Mouse (Mus musculus) embryonic facial prominence, embryonic 14.5 days (tissue): ENCODE results near the gene 4930432K21Rik. TPM values are rescaled to one million over a fixed set of nuclear protein-coding genes. Genes with fewer than 3 reads are reported as not detected.

ENCODE experiments used
- ATAC-seq: fragments of 200-750 bp; cut with Nextera tagmentation; 2 replicates; pipeline ENCODE4 v1.8.0; 2017; ENCODE audit warnings: low read depth, moderate number of reproducible peaks, moderate TSS enrichment
- DNase-seq: peaks from one replicate; pipeline ENCODE4 v3.0.0-alpha.2; 2015; ENCODE audit warnings: low spot score
- H3K27ac ChIP-seq: fragments of 300-500 bp; sonication (generic); replicated peaks from 2 replicates; pipeline ENCODE4 v1.5.1; 2014; ENCODE audit warnings: low read depth, mild to moderate bottlenecking, low read length, moderate library complexity
- H3K27me3 ChIP-seq: fragments of 300-500 bp; sonication (generic); replicated peaks from 2 replicates; pipeline ENCODE4 v1.6.1; 2014; ENCODE audit warnings: low read length; ENCODE audit not compliant: control insufficient read depth, insufficient read depth
- H3K36me3 ChIP-seq: fragments of 300-500 bp; sonication (generic); 2 replicates; pipeline ENCODE4 v1.6.1; 2014; ENCODE audit warnings: low read length, mixed read lengths; ENCODE audit not compliant: control insufficient read depth, insufficient read depth
- H3K4me1 ChIP-seq: fragments of 300-500 bp; sonication (generic); 2 replicates; pipeline ENCODE4 v1.6.1; 2014; ENCODE audit warnings: antibody characterized with exemption, low read length; ENCODE audit not compliant: control insufficient read depth, insufficient read depth
- H3K4me2 ChIP-seq: fragments of 300-500 bp; sonication (generic); 2 replicates; pipeline ENCODE4 v1.6.1; 2014; ENCODE audit warnings: low read depth, mild to moderate bottlenecking, low read length, moderate library complexity, mixed read lengths
- H3K4me3 ChIP-seq: fragments of 300-500 bp; sonication (generic); 2 replicates; pipeline ENCODE4 v1.5.1; 2014; ENCODE audit warnings: low read depth, mild to moderate bottlenecking, low read length
- H3K9ac ChIP-seq: fragments of 300-500 bp; sonication (generic); 2 replicates; pipeline ENCODE4 v1.6.1; 2014; ENCODE audit warnings: low read depth, mild to moderate bottlenecking, low read length, moderate library complexity, mixed read lengths
- H3K9me3 ChIP-seq: fragments of 300-500 bp; sonication (generic); 2 replicates; pipeline ENCODE4 v1.6.1; 2016; ENCODE audit warnings: low read length; ENCODE audit not compliant: control insufficient read depth
- WGBS: fragments of 180-500 bp; shearing (Covaris S2); extraction: QIAGEN DNeasy Blood & Tissue Kit; methylation state at CpG from one replicate; pipeline ENCODE4 v1.1.7; 2014; 5-methylcytosine and 5-hydroxymethylcytosine counted together
- polyA plus RNA-seq: library from polyadenylated mRNA; unstranded; fragments of >200 nt; fragmentation: Nextera tagmentation; extraction: Ambion mirVana; gene quantifications from 2 replicates; pipeline ENCODE4 v1.2.1, GENCODE M21; 2014

Gene 4930432K21Rik
- polyA plus RNA-seq, 1 experiment from 2014 or later = 0.77 TPM

DNA sequence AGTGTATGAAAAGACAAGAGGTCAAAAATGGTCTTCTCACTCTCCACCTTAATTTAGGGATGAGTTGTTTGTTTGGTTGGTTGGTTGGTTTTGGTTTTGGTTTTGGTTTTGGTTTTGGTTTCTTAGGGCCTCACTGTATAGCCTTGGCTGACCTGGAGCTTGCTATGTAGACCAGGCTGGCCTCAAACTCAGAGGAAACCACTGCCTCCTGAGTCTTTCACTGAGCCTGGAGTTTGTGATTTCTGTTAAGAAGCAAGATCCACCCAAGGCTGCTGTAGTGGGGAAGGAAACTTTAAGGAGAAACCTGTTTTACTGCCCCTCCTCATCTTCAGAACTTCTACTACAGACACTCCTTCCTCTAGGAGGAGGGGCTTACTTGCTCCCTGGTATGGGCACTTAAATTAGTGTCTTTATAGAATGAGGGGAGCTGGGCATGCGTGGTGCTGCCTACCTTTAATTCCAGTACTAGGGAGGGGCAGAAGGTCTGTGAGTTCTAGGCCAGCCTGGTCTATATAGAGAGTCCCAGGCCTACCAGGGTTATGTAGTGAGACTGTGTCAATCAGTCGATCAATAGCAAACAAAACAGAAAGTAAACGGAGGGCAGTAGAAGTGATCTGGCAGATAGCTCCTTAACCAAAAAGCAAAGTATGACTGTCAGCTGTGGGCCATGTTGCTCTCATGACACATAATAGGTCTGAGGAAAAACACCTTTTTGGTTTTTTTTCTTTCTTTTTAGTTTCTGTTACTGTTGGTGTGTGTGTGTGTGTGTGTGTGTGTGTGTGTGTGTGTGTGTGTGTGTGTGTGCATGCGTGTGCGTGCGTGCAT lies 41.4 kb upstream of the 4930432K21Rik start:
- DNase-seq (no peak), ATAC-seq (no peak)
- no peaks in the 10 kb centered on the region for H3K27me3 ChIP-seq
- H3K36me3 ChIP-seq = peaks cover 12% of the 10 kb centered on the region
- no peak overlapping the region for H3K4me2 ChIP-seq
- no peak overlapping the region for H3K4me3 ChIP-seq
- 94% methylated on average over 6 of the region's 6 CpGs for WGBS
- H3K9ac ChIP-seq = no peak overlapping the region
- H3K9me3 ChIP-seq = no peaks in the 10 kb centered on the region
- peaks cover 6% of the 10 kb centered on the region; the same call in 1 of the 2 replicates for H3K4me1 ChIP-seq
- H3K27ac ChIP-seq = no peak overlapping the region

GRCm38 (mm10) chr8:84115646-84116045 lies 32.2 kb upstream of the 4930432K21Rik start:
- Histone ChIP-seq H3K27ac (no peak overlapping the region), H3K4me2 (no peak overlapping the region), H3K36me3 (no peaks in the 10 kb centered on the region), H3K4me1 (no peaks in the 10 kb centered on the region), H3K9ac (no peak overlapping the region), H3K27me3 (no peaks in the 10 kb centered on the region), H3K4me3 (no peak overlapping the region), H3K9me3 (no peaks in the 10 kb centered on the region)
- WGBS = 73% methylated on average over 6 of the region's 6 CpGs
- DNase-seq = no peak
- ATAC-seq = no peak

DNA sequence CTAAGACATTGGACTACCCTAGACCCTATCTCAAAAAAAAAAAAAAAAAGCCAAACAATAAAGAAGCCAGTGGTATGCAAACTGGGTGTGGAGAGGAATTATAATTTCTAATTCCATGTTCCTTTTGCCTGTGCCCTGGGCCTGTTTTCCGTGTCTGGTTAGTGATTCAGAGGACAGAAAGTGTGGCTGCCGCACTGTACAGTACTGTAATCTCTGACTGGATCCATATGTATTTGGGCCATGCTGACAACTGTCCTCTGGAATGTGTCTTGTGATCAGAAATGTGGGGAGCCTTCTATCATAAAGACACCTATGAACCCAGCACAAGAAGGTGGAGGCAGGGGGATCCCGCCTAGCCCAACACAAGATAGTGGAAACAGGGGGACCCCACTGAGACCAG lies 25.7 kb upstream of the 4930432K21Rik start:
- Histone ChIP-seq H3K36me3 (no peaks in the 10 kb centered on the region), H3K4me3 (no peak overlapping the region), H3K4me1 (no peaks in the 10 kb centered on the region), H3K27ac (no peak overlapping the region), H3K27me3 (no peaks in the 10 kb centered on the region), H3K9me3 (no peaks in the 10 kb centered on the region), H3K4me2 (no peak overlapping the region), H3K9ac (no peak overlapping the region)
- DNase-seq (no peak), ATAC-seq (no peak)
- WGBS = 83% methylated on average over 3 of the region's 3 CpGs

DNA sequence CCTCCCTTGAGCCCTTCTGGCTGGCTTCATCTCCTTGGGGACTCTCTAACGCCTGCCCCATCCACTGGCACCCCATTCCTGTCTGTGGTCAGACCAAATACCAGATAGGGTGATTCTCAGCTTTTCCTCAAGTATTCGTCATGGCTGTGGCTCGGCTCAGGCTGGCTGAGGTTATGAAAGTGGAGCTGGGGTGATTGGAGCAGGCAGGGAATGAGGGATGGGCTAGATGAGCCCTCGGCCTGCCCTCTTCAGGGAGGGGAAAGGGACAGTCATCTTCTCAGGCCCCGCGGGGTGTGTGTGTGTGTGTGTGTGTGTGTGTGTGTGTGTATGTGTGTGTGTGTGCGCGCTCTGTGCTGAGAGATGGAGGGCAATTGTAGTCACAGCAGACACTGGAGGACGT lies 22.2 kb upstream of the 4930432K21Rik start, which contains the start of gene Podnl1:
Podnl1 (plus strand) TSS at position 334 of the 400 bp plus-strand sequence.
- DNase-seq (peak; percentile 37), ATAC-seq (peak; percentile 67)
- Histone ChIP-seq H3K27me3 (no peaks in the 10 kb centered on the region; the same call in 1 of the 2 replicates), H3K4me3 (no peak within 1 kb of the TSS), H3K9ac (no peak within 1 kb of the TSS), H3K4me1 (no peaks in the 10 kb centered on the region), H3K36me3 (no peaks in the 10 kb centered on the region), H3K27ac (peak within 1 kb of the TSS; percentile 30; the same call in 1 of the 2 replicates), H3K4me2 (no peak within 1 kb of the TSS; the same call in 1 of the 2 replicates), H3K9me3 (no peaks in the 10 kb centered on the region)
- 20% methylated on average over 6 of the region's 9 CpGs for WGBS

- Histone ChIP-seq H3K9me3 (no peaks in the 10 kb centered on the region), H3K4me1 (no peaks in the 10 kb centered on the region), H3K27me3 (no peaks in the 10 kb centered on the region; the same call in 1 of the 2 replicates), H3K4me3 (no peak overlapping the region), H3K27ac (peak overlapping the region; percentile 30; the same call in 1 of the 2 replicates), H3K36me3 (0 out of 2 replicates have a peak, but pooled peaks cover 3% of the 10 kb centered on the region), H3K9ac (no peak overlapping the region), H3K4me2 (no peak overlapping the region)
- WGBS = 71% methylated on average over 2 of the region's 2 CpGs
- DNase-seq (no peak), ATAC-seq (no peak)
These were observed 21.1 kb upstream of the 4930432K21Rik start for GRCm38 (mm10) chr8:84126742-84127141.

DNA sequence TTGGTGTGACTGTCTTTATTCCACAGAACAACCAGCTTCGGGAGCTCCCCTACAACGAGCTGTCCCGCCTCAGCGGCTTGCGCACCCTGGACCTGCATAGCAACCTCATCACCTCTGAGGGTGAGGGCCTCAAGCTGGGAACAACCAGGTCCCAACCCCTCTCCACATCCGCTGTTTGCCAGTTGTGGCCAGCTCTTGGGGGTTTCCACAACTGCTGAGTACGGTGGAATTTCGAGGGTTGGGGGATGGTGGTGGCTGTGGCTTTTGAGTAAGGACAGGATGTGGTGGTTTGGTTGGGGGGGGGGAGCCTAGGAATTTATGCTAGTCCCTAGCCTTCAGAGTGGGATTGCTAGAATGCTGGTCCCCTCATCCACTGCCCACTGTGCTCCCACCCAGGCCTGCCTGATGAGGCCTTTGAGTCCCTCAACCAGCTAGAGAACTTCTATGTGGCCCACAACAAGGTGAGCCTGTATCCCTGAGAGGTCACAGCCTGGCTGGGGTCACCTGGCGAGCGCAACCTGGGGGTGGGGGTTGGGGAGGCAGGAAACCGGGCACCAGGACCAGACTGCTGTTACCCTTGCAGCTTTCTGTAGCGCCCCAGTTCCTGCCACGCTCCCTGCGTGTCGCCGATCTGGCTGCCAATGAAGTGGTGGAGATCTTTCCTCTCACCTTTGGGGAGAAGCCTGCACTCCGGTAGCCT lies 20.5 kb upstream of the 4930432K21Rik start:
- DNase-seq (peak; percentile 56), ATAC-seq (peak; percentile 19)
- Histone ChIP-seq H3K4me2 (peak overlapping the region; percentile 3; the same call in 1 of the 2 replicates), H3K9me3 (no peaks in the 10 kb centered on the region), H3K36me3 (peaks cover 9% of the 10 kb centered on the region; the same call in 1 of the 2 replicates), H3K27me3 (no peaks in the 10 kb centered on the region; the same call in 1 of the 2 replicates), H3K27ac (peak overlapping the region; percentile 30; the same call in 1 of the 2 replicates), H3K9ac (peak overlapping the region; percentile 35; the same call in 1 of the 2 replicates), H3K4me1 (no peaks in the 10 kb centered on the region), H3K4me3 (no peak overlapping the region)
- WGBS = 68% methylated on average over 17 of the region's 17 CpGs

DNA sequence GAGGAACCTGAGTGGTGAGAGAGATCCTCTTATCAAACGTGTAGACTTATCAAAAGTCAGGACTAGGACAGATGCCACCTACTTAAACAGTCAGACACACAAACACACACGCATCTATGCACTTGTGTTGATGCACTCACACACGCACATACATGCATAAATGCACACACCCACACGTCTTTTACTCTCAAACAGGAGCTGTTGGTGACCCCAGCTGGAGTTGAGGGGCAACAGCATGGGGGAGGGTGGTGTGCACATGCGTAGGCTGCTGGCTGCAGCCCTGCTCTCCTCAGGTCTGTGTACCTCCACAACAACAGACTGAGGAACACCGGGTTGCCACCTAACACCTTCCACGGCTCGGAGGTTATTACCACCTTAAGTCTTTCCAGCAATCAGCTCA lies 19.5 kb upstream of the 4930432K21Rik start:
- no peaks in the 10 kb centered on the region for H3K9me3 ChIP-seq
- no peak overlapping the region for H3K27ac ChIP-seq
- WGBS = 50% methylated on average over 8 of the region's 8 CpGs
- H3K27me3 ChIP-seq = no peaks in the 10 kb centered on the region; the same call in 1 of the 2 replicates
- peaks cover 19% of the 10 kb centered on the region; the same call in 1 of the 2 replicates for H3K36me3 ChIP-seq
- peak; percentile 16 for DNase-seq
- H3K9ac ChIP-seq = no peak overlapping the region
- no peak for ATAC-seq
- no peaks in the 10 kb centered on the region for H3K4me1 ChIP-seq
- H3K4me3 ChIP-seq = no peak overlapping the region
- no peak overlapping the region for H3K4me2 ChIP-seq

- no peak overlapping the region; the same call in 1 of the 2 replicates for H3K9ac ChIP-seq
- H3K27ac ChIP-seq = no peak overlapping the region
- WGBS = 34% methylated on average over 22 of the region's 30 CpGs
- no peak for DNase-seq
- no peaks in the 10 kb centered on the region; the same call in 1 of the 2 replicates for H3K27me3 ChIP-seq
- H3K4me1 ChIP-seq = no peaks in the 10 kb centered on the region
- H3K9me3 ChIP-seq = no peaks in the 10 kb centered on the region
- no peak overlapping the region for H3K4me2 ChIP-seq
- H3K36me3 ChIP-seq = peaks cover 44% of the 10 kb centered on the region
- H3K4me3 ChIP-seq = no peak overlapping the region
- 0 out of 2 replicates have a peak, but pooled peaks have one; percentile 1 for ATAC-seq
These were observed 17.0 kb upstream of the 4930432K21Rik start for GRCm38 (mm10) chr8:84130806-84131205.
